Mouse (Mus musculus) ovary, postnatal 14 days (tissue): ENCODE measurements around the gene Fli1.

Source experiments
- DNase-seq: peaks from one replicate; pipeline ENCODE4 v3.0.0; 2022; ENCODE audit warnings: low spot score

Fli1 gene

GRCm38 (mm10) chr9:32522536-32523245 lies 20.0 kb downstream of the Fli1 start:
- no peak for DNase-seq

GRCm38 (mm10) chr9:32521331-32521730 lies 21.3 kb downstream of the Fli1 start:
- DNase-seq: no peak

- DNase-seq: no peak
Measured at GRCm38 (mm10) chr9:32520821-32521220, 21.8 kb downstream of the Fli1 start.

GRCm38 (mm10) chr9:32519101-32520051 lies 23.3 kb downstream of the Fli1 start:
- DNase-seq: no peak

- DNase-seq: no peak
Measured at GRCm38 (mm10) chr9:32518351-32519075, 24.1 kb downstream of the Fli1 start.

- DNase-seq: no peak
Measured at GRCm38 (mm10) chr9:32516691-32517090, 26.0 kb downstream of the Fli1 start.

- no peak for DNase-seq
Measured at GRCm38 (mm10) chr9:32515894-32516686, 26.6 kb downstream of the Fli1 start.

GRCm38 (mm10) chr9:32514406-32515058 lies 28.1 kb downstream of the Fli1 start:
- no peak for DNase-seq

- DNase-seq: no peak
Measured at GRCm38 (mm10) chr9:32513471-32513870, 29.2 kb downstream of the Fli1 start.

- DNase-seq: no peak
Measured at GRCm38 (mm10) chr9:32510454-32511263, 32.0 kb downstream of the Fli1 start.

GRCm38 (mm10) chr9:32509706-32510156 lies 32.9 kb downstream of the Fli1 start:
- DNase-seq: no peak

GRCm38 (mm10) chr9:32508648-32509047 lies 34.0 kb downstream of the Fli1 start:
- DNase-seq: no peak

- DNase-seq: no peak
Measured at GRCm38 (mm10) chr9:32508118-32508517, 34.5 kb downstream of the Fli1 start.

- no peak for DNase-seq
Measured at GRCm38 (mm10) chr9:32506866-32507861, 35.5 kb downstream of the Fli1 start.

- DNase-seq: no peak
Measured at GRCm38 (mm10) chr9:32506161-32506560, 36.5 kb downstream of the Fli1 start.

GRCm38 (mm10) chr9:32505460-32506075 lies 37.1 kb downstream of the Fli1 start:
- no peak for DNase-seq

GRCm38 (mm10) chr9:32503995-32504451 lies 38.6 kb downstream of the Fli1 start:
- no peak for DNase-seq

GRCm38 (mm10) chr9:32503423-32503822 lies 39.2 kb downstream of the Fli1 start:
- no peak for DNase-seq
